Mouse (Mus musculus) heart, postnatal 0 days (tissue): ENCODE measurements around the gene Kmt2c. TPM values are rescaled to one million over a fixed set of nuclear protein-coding genes. Genes with fewer than 3 reads are reported as not detected.

Experiments used
- ATAC-seq: fragments of 200-750 bp; cut with Nextera tagmentation; 2 replicates; pipeline ENCODE4 v1.8.0; 2017; ENCODE audit warnings: low read depth, moderate number of reproducible peaks, moderate library complexity; ENCODE audit not compliant: insufficient read depth
- DNase-seq: peaks from one replicate; pipeline ENCODE4 v3.0.0-alpha.2; 2016; ENCODE audit warnings: low spot score
- H3K27ac ChIP-seq: fragments of 300-500 bp; sonication (generic); 2 replicates; pipeline ENCODE4 v1.5.1; 2014; ENCODE audit warnings: low read depth, mild to moderate bottlenecking
- H3K27me3 ChIP-seq: fragments of 300-500 bp; sonication (generic); 2 replicates; pipeline ENCODE4 v1.6.1; 2014; ENCODE audit warnings: low read length, mixed read lengths; ENCODE audit not compliant: control insufficient read depth, insufficient read depth
- H3K36me3 ChIP-seq: fragments of 300-500 bp; sonication (generic); replicated peaks from 2 replicates; pipeline ENCODE4 v1.6.1; 2014; ENCODE audit warnings: low read length, mixed read lengths; ENCODE audit not compliant: control insufficient read depth, insufficient read depth
- H3K4me1 ChIP-seq: fragments of 300-500 bp; sonication (generic); 2 replicates; pipeline ENCODE4 v1.6.1; 2014; ENCODE audit warnings: antibody characterized with exemption; ENCODE audit not compliant: control insufficient read depth, insufficient read depth
- H3K4me2 ChIP-seq: fragments of 300-500 bp; sonication (generic); 2 replicates; pipeline ENCODE4 v1.6.1; 2014; ENCODE audit warnings: low read depth, mild to moderate bottlenecking, low read length, moderate library complexity
- H3K4me3 ChIP-seq: fragments of 300-500 bp; sonication (generic); 2 replicates; pipeline ENCODE4 v1.5.1; 2014; ENCODE audit warnings: low read depth, low read length
- H3K9ac ChIP-seq: fragments of 300-500 bp; sonication (generic); replicated peaks from 2 replicates; pipeline ENCODE4 v1.6.1; 2014; ENCODE audit warnings: low read depth, low read length, mixed read lengths
- H3K9me3 ChIP-seq: fragments of 300-500 bp; sonication (generic); replicated peaks from 2 replicates; pipeline ENCODE4 v1.6.1; 2016; ENCODE audit warnings: low read length; ENCODE audit not compliant: control insufficient read depth
- CTCF ChIP-seq: IDR thresholded peaks from 2 replicates; pipeline ENCODE4 v1.5.1; 2016; ENCODE audit warnings: antibody characterized with exemption, control low read depth, low read depth
- EP300 ChIP-seq: IDR thresholded peaks from 2 replicates; pipeline ENCODE4 v1.6.1; 2016; ENCODE audit warnings: antibody characterized with exemption, low read depth
- WGBS: fragments of 180-500 bp; shearing (Covaris S2); extraction: QIAGEN DNeasy Blood & Tissue Kit; methylation state at CpG from one replicate; pipeline ENCODE4 v1.1.7; 2014; 5-methylcytosine and 5-hydroxymethylcytosine counted together
- polyA plus RNA-seq: library from polyadenylated mRNA; unstranded; fragments of >200 nt; fragmentation: Nextera tagmentation; extraction: Ambion mirVana; gene quantifications from 2 replicates; pipeline ENCODE4 v1.2.1, GENCODE M21; 2015
- total RNA-seq: library from RNA; depleted of rRNA; stranded (reverse); fragments of >200 nt; gene quantifications from 2 replicates; pipeline ENCODE4 v1.2.3, GENCODE M21; 2014; ENCODE audit warnings: low replicate concordance

The Kmt2c gene
- total and polyA plus RNA-seq, 2 experiments from 2014 or later = 5.4 to 22.4 TPM

DNA sequence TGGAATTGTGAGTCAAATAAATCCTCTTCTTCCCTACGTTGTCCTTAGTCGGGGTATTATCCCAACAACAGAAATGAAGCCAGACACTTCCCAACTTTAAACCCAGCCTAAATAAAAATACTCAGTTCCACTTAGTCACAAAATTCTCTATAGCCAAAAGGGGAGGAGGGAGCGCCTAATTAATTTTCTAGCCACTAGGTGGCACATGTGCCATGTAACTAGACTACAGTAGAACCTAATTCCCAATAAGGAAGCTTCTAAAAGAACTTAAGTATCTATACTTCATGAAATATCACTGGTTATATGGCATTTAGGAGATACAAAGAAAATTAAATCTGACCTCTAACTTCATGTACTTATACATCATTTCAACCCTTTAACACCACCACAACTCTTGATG is 78.0 kb downstream of the Kmt2c start:
- TF ChIP-seq CTCF = peak; percentile 70
- no peak for TF ChIP-seq EP300
- no peaks in the 10 kb centered on the region for H3K36me3 ChIP-seq
- peak; percentile 64 for DNase-seq
- ATAC-seq = no peak
- 0 out of 2 replicates have a peak, but pooled peaks cover 4% of the 10 kb centered on the region for H3K4me1 ChIP-seq
- WGBS = 20% methylated on average over 3 of the region's 3 CpGs
- H3K9ac ChIP-seq = no peak overlapping the region
- no peaks in the 10 kb centered on the region for H3K9me3 ChIP-seq
- no peak overlapping the region for H3K27ac ChIP-seq
- H3K4me2 ChIP-seq = no peak overlapping the region
- no peak overlapping the region for H3K4me3 ChIP-seq
- no peaks in the 10 kb centered on the region for H3K27me3 ChIP-seq

DNA sequence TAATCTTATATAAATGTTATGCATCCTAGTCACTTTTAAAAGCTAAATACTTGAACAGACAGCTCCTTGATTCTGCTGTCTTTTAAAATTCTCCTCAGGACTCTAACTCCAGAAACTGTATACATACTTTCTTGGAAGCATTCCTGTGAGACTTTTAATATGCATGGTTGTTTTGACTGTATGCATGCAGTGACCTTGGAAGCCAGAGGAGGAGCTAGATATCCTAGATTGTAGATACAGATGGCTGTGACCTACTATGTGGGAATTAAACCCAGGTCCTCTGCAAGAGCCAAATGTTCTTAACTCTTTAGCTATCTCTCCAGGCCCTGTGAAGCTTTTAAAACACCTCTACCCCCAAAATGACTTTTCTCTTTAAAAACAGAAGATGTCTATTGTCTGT is 83.2 kb downstream of the Kmt2c start:
- H3K36me3 ChIP-seq = peaks cover 10% of the 10 kb centered on the region

DNA sequence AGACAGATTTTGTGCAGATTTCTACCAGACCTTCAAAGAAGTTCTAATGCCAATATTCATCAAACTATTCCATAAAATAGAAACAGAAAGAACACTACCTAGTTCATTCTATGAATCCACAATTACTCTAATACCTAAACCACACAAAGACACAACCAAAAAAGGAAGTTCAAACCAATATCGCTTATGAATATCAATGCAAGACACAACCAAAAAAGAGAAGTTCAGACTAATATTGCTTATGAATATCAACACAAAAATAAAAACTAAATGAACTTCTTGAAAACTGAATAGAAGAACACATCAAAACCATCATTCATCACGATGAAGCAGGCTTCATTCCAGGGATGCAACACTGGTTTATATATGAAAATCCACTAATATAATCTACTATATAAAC is 101.9 kb downstream of the Kmt2c start:
- 91% methylated on average over 2 of the region's 2 CpGs for WGBS
- no peaks in the 10 kb centered on the region for H3K27me3 ChIP-seq
- H3K36me3 ChIP-seq = peaks cover 7% of the 10 kb centered on the region

More for the DNA sequence above, 83.2 kb downstream of the Kmt2c start:
- no peak overlapping the region for H3K4me3 ChIP-seq
- no peak for DNase-seq
- H3K4me1 ChIP-seq = 0 out of 2 replicates have a peak, but pooled peaks cover 4% of the 10 kb centered on the region
- no peaks in the 10 kb centered on the region for H3K9me3 ChIP-seq
- TF ChIP-seq EP300 (no peak), CTCF (no peak)
- H3K27ac ChIP-seq = no peak overlapping the region
- H3K4me2 ChIP-seq = no peak overlapping the region
- no peak for ATAC-seq
- H3K27me3 ChIP-seq = no peaks in the 10 kb centered on the region
- H3K9ac ChIP-seq = no peak overlapping the region

DNA sequence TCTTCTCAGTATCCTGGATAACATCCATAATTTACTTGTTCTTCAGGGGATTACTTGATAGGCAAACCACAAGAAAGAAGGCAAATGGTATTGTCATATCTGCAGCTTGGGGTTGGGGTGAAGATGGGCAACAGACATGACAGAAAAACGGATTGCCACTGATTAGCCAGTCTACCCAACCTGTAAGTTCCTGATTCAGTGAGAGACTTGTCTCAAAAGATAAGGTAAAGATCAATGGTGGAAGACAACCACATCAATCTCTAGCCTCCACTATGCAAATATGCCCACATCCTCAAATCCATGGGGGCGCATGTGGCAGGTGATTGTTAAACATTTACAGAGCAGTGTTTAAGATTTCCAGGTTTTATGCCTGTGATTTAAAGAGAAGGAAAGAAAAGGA is 105.9 kb downstream of the Kmt2c start:
- no peak for ATAC-seq
- 70% methylated on average over 2 of the region's 2 CpGs for WGBS
- DNase-seq = no peak
- Histone ChIP-seq H3K27ac (no peak overlapping the region), H3K27me3 (no peaks in the 10 kb centered on the region), H3K4me2 (no peak overlapping the region), H3K4me1 (no peaks in the 10 kb centered on the region), H3K4me3 (no peak overlapping the region), H3K9ac (no peak overlapping the region), H3K9me3 (no peaks in the 10 kb centered on the region), H3K36me3 (peaks cover 7% of the 10 kb centered on the region)
- TF ChIP-seq EP300 (no peak), CTCF (no peak)

More for the DNA sequence above, 101.9 kb downstream of the Kmt2c start:
- no peak for DNase-seq
- Histone ChIP-seq H3K27ac (no peak overlapping the region), H3K4me1 (no peaks in the 10 kb centered on the region), H3K4me3 (no peak overlapping the region), H3K9ac (no peak overlapping the region), H3K4me2 (no peak overlapping the region), H3K9me3 (no peaks in the 10 kb centered on the region)
- TF ChIP-seq EP300 (no peak), CTCF (no peak)
- ATAC-seq = no peak

DNA sequence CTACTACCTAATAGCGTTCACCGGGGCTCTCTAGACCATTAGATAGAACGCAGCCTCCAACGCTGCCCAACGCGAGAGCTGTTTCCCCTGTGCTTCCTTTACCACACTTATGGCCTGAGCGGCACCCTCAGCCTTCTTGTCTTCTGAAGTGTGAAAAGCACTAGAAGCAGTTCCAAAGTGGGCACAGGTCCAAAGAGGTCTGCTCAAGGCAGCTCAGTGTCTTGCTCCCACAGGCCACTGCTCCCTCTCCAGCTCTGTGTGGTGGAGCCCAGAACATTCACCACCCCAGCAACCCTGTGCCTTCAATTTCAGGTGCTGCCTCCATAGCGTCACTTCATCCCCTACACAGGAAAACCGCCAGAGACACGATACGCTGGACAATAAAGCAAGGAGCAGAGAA is 115.0 kb downstream of the Kmt2c start:
- H3K9me3 ChIP-seq = no peaks in the 10 kb centered on the region
- H3K27ac ChIP-seq = no peak overlapping the region
- H3K27me3 ChIP-seq = no peaks in the 10 kb centered on the region
- no peaks in the 10 kb centered on the region for H3K4me1 ChIP-seq
- no peak overlapping the region for H3K9ac ChIP-seq
- no peak overlapping the region for H3K4me3 ChIP-seq
- no peak overlapping the region for H3K4me2 ChIP-seq
- TF ChIP-seq CTCF (no peak), EP300 (no peak)
- whole genome bisulfite sequencing = 68% methylated on average over 11 of the region's 11 CpGs
- peaks cover 17% of the 10 kb centered on the region for H3K36me3 ChIP-seq
- no peak for ATAC-seq
- no peak for DNase-seq

DNA sequence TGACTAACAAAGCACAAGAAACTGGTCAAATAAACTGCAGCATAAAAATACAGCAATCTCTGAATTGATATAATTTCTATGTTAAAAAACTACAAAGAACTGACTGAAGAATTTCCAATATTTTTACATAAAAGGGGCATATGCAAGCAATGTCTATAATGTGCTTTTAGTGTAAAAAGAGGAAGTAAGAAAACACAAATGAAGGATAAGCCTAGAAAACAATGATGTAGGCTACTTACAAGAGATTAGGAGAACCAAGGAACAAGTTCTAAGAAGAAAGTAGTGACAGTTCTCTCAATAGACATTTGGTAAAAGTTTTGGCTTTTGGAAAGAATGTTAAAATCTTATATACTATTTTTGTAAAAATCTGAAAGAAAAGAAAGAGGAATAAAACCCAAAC is 119.4 kb downstream of the Kmt2c start:
- Histone ChIP-seq H3K36me3 (peaks cover 5% of the 10 kb centered on the region; the same call in 1 of the 2 replicates), H3K27ac (no peak overlapping the region), H3K4me3 (no peak overlapping the region), H3K9ac (no peak overlapping the region), H3K4me1 (no peaks in the 10 kb centered on the region), H3K4me2 (no peak overlapping the region), H3K9me3 (no peaks in the 10 kb centered on the region), H3K27me3 (no peaks in the 10 kb centered on the region)
- ATAC-seq (no peak), DNase-seq (no peak)
- no peak for TF ChIP-seq EP300
- TF ChIP-seq CTCF = no peak
